Mouse (Mus musculus): Measurements from ENCODE around the gene 4833423E24Rik.

4833423E24Rik gene

GRCm38 (mm10) chr2:85518879-85519278 is at the start of gene 4833423E24Rik:
Gene 4833423E24Rik (minus strand): TSS chr2:85519024.
- no peak for DNase-seq

DNA sequence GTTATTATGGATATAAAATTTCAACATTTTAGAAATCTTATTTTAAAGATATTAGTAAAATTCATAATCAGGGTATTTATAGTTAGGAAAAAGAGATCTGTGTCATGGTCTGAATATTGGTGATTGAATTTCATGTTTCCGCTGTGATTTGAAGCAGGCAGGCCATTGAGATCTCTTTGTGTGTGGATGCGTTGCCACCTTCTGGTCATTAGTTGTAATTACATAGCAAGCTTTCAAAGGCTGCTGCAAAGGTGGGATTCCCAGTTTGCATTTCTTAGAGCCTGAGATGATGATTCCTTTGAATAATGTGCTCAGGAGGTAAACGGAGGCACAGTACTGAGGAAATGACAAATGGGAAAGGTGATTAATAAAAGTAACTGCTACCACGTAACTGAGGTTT is 42.4 kb upstream of the 4833423E24Rik start:
- DNase-seq, result peak; percentile 24

DNA sequence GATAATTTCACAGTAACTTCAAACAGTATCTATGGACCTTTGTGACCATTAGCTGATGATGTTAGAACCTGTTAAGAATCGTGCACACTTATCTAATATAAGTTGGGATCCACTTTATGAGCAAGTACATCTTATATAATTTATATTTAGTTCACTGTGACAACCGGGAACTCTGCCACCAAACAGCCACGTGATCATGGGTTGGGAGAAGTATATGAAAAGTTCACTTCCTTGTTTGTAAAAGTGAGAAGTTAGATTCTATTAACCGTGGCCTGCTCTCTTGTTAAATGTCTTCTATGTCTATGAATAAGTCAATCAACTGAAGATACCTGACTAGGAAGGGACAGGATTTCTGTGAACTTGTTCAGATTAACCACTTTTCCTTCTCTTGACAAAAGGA is 41.4 kb upstream of the 4833423E24Rik start:
- no peak for DNase-seq

DNA sequence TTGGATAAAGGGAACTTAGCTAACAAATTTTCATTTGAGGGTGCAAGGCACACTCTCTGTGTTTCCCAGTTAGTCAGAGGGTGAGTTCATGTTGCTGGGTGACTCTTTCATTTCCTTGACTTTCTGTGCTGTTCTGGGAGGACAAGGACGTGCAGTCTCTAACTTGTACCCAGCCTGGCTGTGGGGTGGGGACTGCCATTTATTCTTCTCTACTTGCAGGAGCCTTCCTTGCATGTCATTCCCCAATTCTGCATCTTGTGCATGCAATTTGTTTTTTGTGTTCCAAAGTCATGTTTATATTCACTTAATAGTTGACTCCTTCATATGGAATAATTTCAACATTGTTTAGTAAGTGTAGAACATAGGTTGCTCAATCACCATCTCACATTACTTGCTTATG is 36.0 kb upstream of the 4833423E24Rik start:
- no peak for DNase-seq

GRCm38 (mm10) chr2:85533934-85534333 is 15.1 kb upstream of the 4833423E24Rik start:
- DNase-seq, result no peak

- no peak for DNase-seq
These were observed 13.4 kb upstream of the 4833423E24Rik start for GRCm38 (mm10) chr2:85532082-85532778.

- no peak for DNase-seq
These were observed 4.2 kb upstream of the 4833423E24Rik start for GRCm38 (mm10) chr2:85522859-85523489.

DNA sequence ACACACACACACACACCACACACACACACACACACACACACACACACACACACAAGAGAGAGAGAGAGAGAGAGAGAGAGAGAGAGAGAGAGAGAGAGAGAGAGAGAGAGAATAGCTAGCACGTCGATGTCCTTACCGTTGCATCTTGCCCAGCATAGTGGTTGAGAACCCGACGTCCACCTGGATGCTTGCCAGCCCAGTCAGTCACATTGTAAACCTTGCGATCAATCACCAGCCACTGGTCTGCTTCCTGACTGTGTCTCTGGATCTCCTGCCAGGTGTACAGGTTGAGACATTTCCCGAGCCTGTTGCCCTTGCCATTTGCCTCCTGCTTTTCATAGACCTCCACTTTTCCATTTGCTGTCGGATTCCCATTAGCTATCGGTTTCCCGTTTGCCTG is 532 bp downstream of the 4833423E24Rik start:
- DNase-seq, result no peak

GRCm38 (mm10) chr2:85510376-85510775 is 8.4 kb downstream of the 4833423E24Rik start:
- DNase-seq, result no peak

- no peak for DNase-seq
These were observed 28.4 kb downstream of the 4833423E24Rik start for GRCm38 (mm10) chr2:85490396-85490795.

- DNase-seq, result no peak
These were observed 52.0 kb downstream of the 4833423E24Rik start for GRCm38 (mm10) chr2:85466801-85467325.

DNA sequence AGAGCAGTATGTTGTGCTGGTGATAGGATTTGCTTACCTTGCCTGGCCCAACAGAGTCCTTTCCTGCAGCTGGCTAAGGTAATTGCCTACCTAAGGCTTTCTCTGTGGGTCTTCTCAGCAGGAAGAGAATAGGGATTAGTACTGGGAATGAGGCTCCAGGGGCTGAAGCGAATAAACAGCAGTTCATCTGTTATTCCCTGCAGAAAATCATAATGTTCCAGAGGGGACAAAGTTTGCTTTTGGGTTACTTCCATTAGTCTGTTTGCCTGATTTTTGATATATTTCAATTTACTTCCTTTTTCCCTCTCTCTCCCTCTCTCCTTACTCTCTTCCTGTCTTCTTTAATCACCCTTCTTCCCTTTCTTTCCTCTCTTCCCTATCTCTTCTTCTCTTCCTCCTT is 75.3 kb downstream of the 4833423E24Rik start, which contains the start of gene Olfr995:
Gene Olfr995, minus strand, starts transcription at position 101 of the 400 bp plus-strand sequence.
- no peak for DNase-seq

DNA sequence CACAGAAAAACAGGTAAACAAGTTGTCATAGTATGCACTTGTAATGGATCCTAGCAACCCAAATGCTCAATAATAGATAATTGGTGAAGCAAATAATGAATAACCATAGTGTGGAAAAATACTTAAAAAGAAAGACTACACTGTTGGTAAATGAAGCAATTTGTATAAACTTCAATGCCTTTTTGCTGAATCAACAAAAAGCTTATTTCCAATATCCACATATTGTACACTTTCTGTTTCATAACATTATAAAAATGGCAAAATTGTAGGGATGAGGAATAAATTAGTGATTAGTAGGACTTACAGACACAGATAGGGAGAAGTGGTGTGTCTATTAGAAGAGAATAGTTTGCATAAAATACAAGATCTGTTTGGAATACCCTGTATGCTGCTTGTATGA is 76.3 kb downstream of the 4833423E24Rik start:
- DNase-seq, result no peak

DNA sequence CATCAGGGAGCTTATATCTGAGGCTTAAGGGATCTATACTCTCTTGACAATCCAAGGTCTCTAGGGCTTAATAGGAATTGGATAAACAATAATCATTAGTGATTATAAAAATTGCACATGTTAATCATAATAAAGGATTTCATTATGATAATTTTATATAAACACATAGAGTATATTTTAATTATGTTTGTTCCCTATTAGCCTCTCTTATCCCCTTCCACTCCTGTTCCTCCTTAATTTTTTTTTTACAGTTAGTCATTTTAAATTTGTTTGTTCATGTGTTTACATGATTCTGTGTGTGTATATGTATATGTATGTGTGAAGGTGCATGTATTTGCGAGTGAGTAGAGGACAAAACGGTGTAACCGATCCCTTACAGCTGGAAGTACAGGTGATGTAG is 82.5 kb downstream of the 4833423E24Rik start, which contains the start of gene Olfr994:
Gene Olfr994, minus strand, starts transcription at position 101 of the 400 bp plus-strand sequence.
- no peak for DNase-seq
